Mouse (Mus musculus) frontal cortex, postnatal 25 days (tissue): Measurements from ENCODE around the gene Ccdc91.

Source experiments
- DNase-seq, 2 experiments: peaks; one replicate each; pipeline ENCODE4 v3.0.0; 2022; ENCODE audit warnings: low spot score in 2 of 2

Gene Ccdc91

GRCm38 (mm10) chr6:147475727-147476613 lies at the start of gene Ccdc91:
Gene Ccdc91, plus strand, starts transcription at chr6:147475828.
- peak; percentile 80 to 84 for DNase-seq

- no peak for DNase-seq
These were observed 48.6 kb upstream of the Ccdc91 start for GRCm38 (mm10) chr6:147426927-147427487.

GRCm38 (mm10) chr6:147455775-147456174 lies 19.9 kb upstream of the Ccdc91 start:
- no peak for DNase-seq

- no peak for DNase-seq
These were observed 16.9 kb upstream of the Ccdc91 start for GRCm38 (mm10) chr6:147458637-147459301.

DNA sequence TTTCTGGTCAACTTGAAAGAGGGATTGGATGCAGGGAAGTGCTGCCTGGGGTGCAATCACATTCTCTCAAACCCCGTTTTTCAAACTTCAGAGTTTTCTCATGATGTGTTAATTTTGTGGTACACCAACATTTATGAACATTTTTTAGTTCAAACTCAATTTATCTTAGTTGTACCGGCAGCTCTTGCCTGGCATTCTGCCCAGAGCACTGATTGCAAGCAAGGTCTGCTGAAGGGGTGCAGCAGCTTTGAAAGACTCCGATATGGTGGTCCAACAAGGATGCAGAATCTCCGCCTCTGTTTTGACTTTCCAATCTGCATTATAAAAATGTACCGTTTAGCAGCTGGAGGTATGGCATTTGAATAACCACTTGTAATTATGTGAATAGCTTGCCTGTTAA lies 5.6 kb upstream of the Ccdc91 start:
- no peak for DNase-seq

GRCm38 (mm10) chr6:147481141-147481540 lies 5.5 kb downstream of the Ccdc91 start:
- DNase-seq = no peak

DNA sequence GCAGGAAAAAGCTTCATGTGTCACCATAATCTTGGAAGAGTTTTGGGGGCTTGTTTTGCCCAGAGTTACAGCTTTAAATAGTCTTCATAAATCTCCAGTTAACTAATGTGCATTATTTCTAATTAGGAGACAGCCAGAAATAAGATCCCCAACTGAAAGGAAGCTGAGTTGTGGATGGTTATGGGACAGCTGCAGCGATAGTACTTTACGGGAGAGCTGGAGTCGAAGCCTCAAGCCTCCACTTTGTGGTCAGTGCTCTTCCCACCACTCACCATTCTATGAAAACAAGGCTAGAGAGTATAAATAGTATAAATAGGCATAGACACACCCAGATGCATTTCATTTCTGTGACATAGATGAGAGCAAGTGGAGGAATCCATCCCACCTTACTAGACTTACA lies 14.5 kb downstream of the Ccdc91 start:
- DNase-seq = no peak

DNA sequence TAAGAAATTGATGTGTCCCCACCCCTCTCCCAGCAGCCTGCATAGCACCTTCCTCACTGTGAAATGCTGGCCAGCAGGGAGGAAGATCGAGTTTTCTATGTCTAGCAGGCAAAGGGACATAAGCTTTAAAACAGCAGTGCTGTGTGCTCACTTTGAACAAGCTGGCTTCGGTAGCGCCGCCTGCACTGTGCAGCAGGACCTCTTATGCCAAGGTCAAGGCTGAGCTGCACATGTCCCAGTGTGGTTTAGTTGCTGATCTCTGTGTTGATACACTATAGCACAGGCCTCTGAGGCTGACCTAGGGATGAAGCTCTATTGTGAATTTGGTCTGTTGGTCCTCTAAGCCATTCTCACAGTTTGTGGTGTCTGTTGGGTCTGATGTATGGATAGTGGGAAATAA lies 16.9 kb downstream of the Ccdc91 start:
- DNase-seq = no peak

GRCm38 (mm10) chr6:147501439-147501838 lies 25.8 kb downstream of the Ccdc91 start:
- DNase-seq = no peak

GRCm38 (mm10) chr6:147506074-147506473 lies 30.4 kb downstream of the Ccdc91 start:
- DNase-seq = no peak

DNA sequence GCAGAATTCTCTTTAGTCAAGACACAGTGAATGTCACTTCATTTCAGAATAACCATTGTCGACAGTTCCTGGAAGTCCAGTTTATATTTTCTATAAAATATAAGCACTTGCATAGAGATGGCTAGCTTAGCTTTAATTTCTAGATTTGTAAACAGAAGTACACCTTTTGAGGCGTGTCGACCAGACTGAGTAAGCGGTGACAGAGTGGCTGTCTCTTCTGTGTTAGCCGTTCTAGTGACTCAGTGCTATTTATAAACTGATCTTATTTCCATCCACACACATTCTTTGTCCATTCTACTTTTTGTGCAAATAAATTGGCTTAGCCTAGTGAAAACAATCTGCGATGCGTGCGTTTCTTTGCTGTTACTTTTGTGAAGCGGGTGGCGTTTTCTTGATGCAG lies 30.9 kb downstream of the Ccdc91 start:
- DNase-seq = no peak

- no peak for DNase-seq
These were observed 31.6 kb downstream of the Ccdc91 start for GRCm38 (mm10) chr6:147507186-147507585.

- DNase-seq = no peak
These were observed 34.9 kb downstream of the Ccdc91 start for GRCm38 (mm10) chr6:147510516-147510915.

DNA sequence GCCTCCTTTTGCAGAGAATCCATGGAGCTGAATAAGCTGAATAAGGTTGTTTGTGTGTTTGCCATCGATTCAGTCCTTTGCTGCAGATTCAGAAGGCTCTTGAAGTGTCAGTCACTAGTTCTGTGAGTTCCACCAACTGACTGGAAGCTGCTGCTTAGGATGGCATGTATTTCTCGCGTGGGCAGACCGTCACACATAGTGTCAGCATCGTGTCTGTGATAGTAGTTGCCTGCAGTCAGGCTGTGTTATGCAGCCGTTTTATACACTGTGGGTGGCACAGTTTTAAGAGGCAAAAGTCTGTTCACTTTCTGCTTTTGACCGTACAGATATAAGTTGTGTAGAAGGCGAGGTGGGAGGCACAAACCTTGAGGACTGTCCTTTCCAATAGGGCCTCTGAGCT lies 42.3 kb downstream of the Ccdc91 start:
- peak; percentile 14 to 22 for DNase-seq

DNA sequence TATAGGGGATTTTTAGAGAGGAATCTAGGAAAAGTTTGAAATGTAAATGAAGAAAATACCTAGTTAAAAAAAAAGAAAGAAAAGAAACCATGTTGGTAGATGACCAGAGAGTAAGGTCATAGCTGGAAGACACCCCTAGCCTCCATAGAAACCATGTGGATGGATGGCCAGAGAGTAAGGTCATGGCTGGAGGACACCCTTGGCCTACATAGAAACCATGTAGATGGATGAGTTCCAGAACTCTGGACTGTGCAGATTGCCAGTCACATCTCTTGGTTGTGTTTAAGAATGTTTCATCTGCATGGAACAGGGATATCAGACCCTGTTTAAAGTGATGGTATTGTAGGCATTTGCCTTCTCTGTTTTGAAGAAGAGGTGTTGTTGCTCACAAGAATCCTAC lies 49.6 kb downstream of the Ccdc91 start:
- DNase-seq = no peak

DNA sequence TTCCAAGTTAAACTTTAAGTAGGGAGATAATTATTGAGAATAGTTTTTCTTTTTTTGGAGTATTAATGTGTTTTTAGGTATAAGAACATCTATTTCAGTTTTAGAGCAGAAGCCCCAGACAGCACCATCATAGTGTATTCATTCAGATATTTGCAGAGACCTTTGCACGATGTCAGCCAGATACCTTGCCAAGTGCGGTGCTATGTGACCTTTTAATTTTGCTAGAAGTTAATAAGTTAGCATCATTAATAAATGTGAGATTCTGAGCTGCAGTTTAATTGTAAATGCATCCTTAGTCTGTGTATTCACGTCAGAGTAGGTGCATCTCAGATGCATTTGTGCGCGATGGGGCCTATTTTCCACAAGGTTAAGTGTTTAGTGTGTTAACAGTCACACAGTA lies 59.3 kb downstream of the Ccdc91 start:
- no peak for DNase-seq

DNA sequence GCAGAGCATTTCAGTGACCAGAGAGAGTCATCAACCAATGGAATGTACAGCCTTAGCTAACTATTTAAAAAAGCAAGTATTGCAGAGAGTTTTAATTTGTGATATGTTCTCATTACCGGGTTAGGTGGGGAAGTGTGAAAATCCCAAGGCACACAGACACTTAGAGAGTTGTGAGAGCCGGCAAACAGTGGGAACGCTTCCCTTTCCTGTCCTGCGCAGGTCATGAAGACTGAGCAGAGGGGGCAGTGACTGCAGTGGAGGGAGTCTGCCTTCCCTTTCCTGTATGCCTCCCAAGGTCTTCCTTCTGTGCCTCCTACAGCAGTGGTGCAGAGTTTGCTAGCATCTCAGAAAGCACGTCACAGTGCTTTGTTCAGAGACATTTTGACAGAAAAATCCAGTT lies 62.6 kb downstream of the Ccdc91 start:
- no peak for DNase-seq

GRCm38 (mm10) chr6:147539056-147539600 lies 63.5 kb downstream of the Ccdc91 start:
- DNase-seq = no peak

DNA sequence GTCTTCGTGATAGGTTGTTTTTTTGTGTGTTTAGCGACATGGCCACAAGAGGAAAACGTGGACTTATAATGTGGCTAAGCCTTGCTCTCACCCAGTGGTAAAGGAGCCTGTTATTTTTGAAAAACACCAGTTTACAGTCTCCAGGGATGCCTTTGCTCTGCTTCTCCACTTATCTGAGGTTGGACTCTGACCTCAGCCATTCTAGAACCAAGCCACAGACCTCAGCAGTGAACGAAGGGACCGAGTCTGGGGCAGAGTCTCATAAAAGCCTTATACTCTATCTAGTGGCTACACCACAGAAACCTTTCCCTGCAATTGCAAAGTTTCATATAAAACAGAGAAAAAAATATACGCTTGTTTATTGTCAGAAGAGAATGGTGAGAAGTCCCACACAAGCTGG lies 65.3 kb downstream of the Ccdc91 start:
- no peak for DNase-seq

DNA sequence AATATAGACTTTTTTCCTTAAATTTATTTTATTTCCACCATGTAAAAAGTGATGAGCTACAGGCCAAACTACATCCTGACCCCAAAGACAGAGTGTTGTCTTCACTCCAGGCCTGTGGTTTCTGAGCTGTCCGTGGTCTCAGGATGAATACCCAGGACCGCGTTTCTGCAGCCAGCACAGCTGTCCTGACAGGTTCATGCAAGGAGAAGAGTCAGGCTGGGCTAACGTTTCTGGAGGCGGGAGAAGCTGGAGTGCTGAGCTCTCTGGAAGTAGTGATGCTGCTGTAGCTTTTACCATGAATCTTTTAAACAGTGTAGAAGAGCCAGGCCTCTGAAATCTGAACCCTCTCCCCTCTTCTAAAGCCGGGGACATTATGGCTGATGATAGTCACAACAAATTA lies 80.0 kb downstream of the Ccdc91 start:
- DNase-seq = no peak

DNA sequence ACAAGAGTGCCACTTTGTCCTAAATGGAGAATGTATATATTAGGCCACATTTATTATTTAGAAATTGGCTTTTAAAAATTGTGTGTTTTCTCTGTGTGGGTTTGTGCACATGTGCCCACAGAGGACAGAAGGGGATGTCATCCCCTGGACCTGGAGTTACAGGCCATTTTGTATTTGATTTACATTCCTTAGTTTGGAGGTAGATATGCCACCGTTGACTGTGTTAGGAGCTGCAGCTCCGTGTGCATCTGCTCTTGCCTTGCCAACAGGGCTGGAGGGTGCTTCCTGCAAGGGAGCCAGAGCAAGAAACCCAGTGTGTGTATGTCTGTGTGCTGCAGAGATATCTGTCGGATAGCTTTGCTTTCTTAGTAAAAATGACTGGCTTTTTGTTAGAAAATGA lies 83.7 kb downstream of the Ccdc91 start:
- no peak for DNase-seq

DNA sequence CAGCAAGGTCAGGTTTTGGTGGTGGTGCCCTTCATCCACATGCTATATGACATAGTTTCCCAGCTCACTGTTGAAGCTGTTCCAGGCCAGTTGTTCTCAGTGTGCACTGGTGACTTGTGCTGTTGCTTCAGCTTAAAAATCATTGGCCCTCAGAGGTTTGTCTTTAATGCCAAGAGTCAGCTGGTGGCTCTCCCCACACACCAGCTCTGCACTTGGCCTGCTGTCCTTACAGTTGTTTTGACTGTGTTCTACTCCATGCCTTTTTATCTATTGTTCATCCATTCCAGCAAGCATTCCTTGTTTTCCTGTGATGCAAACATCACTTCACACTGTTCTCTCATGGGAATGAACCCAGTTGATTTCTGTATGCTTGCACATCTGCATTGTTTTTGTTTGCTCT lies 84.8 kb downstream of the Ccdc91 start:
- no peak for DNase-seq

DNA sequence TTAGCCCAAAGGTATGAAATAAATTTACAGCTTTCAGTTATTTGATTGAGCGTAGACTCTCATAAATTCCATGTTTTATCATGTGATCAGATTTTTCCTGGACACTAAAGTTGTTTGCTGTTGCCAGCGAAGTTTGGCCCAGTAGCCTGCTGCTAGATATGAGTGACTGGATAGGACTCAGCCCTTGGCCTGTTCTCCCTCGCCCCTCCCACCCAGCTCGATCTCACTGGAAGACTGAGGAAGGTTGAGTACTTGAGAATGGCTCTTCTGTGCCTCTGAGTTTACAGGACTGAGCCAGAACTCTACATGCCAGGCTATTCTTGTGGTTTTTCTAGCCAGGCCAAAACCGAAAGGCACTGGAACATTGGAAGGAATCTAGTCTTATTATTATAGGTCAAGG lies 93.6 kb downstream of the Ccdc91 start:
- DNase-seq = no peak
